Mouse (Mus musculus): Measurements from ENCODE around the gene H2al1e. TPM values are rescaled to one million over a fixed set of nuclear protein-coding genes. Genes with fewer than 3 reads are reported as not detected.
"Not testable (repeated sequence)": the region's sequence is repeated elsewhere in the genome, so short reads cannot be mapped to it uniquely, and the experiment has no call there.

H2al1e gene
- total RNA-seq (2014; rRNA removed; ENCODE audit: low replicate concordance) (not detected in 2 replicates), polyA plus RNA-seq (2015; fragmentation: Nextera tagmentation; extraction: Ambion mirVana) (not detected in 2 replicates)

- not testable (repeated sequence) for H3K4me3 ChIP-seq (ENCODE audit: low read depth, low read length); H3K4me1 ChIP-seq (ENCODE audit: control insufficient read depth, insufficient read depth); H3K27ac ChIP-seq (ENCODE audit: low read depth); H3K27me3 ChIP-seq (ENCODE audit: control insufficient read depth, insufficient read depth, low read length); H3K9me3 ChIP-seq (replicated peaks; ENCODE audit: control insufficient read depth, low read length); H3K4me2 ChIP-seq (ENCODE audit: low read depth, low read length); H3K9ac ChIP-seq (replicated peaks; ENCODE audit: low read depth, low read length); H3K36me3 ChIP-seq (replicated peaks; ENCODE audit: control insufficient read depth, insufficient read depth, low read length); DNase-seq (ENCODE audit: low spot score); ATAC-seq (ENCODE audit: insufficient read depth, low read depth)
- WGBS = no CpG with 5 or more reads among the region's 3 CpGs
These were observed at the start of gene H2al1e for GRCm38 (mm10) chrX:11311634-11312033. H2al1e (plus strand) TSS chrX:11311934.

DNA sequence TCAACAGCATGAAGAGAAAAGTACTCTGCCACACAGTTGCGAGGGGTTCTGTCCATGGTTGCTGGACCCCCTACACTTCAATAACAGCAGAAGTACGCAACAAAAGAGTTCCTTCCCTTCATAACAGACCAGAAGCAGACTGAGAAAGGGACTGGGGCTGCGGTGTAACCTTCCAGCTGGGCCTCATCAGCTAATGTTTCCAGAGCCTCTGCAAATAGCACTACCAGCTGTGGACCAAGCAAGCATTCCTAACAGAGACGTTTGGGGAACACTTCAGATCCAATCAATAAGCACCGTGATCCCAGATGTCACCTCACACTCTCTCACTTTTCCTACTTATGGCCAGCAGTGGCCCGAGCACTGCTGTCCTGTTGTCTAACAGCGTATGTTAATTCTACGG is 46.8 kb upstream of the H2al1e start:
- no peak for TF ChIP-seq EP300 (IDR thresholded peaks at IDR 0.05; ENCODE audit: low read depth)
- no peak for TF ChIP-seq CTCF (IDR thresholded peaks at IDR 0.05; ENCODE audit: low read depth)
- Histone ChIP-seq H3K27me3 (ENCODE audit: control insufficient read depth, insufficient read depth, low read length) (no peaks in the 10 kb centered on the region), H3K27ac (ENCODE audit: low read depth) (no peak overlapping the region), H3K36me3 (replicated peaks; ENCODE audit: control insufficient read depth, insufficient read depth, low read length) (no peaks in the 10 kb centered on the region), H3K4me1 (ENCODE audit: control insufficient read depth, insufficient read depth) (no peaks in the 10 kb centered on the region), H3K9ac (replicated peaks; ENCODE audit: low read depth, low read length) (no peak overlapping the region), H3K4me2 (ENCODE audit: low read depth, low read length) (no peak overlapping the region), H3K4me3 (ENCODE audit: low read depth, low read length) (no peak overlapping the region), H3K9me3 (replicated peaks; ENCODE audit: control insufficient read depth, low read length) (no peaks in the 10 kb centered on the region)
- no peak for ATAC-seq (ENCODE audit: insufficient read depth, low read depth)
- 65% methylated on average over 8 of the region's 8 CpGs for WGBS
- DNase-seq (ENCODE audit: low spot score) = no peak

DNA sequence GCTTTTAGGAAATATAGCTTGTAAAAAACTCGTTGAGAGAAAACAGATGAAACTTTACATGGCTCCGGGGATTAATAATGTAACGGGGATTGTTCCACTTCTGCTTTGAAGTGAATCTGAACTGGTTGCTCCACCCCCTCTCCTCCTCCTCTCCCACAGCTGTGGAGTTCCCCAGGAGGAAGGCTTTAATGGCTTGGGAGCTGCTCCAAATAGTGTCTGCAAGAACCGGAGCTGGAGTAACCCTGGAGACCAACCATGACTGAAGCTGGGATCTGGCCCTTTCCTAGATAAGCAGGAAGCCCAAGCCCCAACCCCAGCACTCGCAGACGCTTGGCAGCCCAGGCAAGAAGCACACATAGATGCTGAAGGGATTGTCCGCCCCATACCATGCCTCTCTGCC is 43.9 kb upstream of the H2al1e start:
- no peak for ATAC-seq (ENCODE audit: insufficient read depth, low read depth)
- TF ChIP-seq CTCF (IDR thresholded peaks at IDR 0.05; ENCODE audit: low read depth) (no peak), EP300 (IDR thresholded peaks at IDR 0.05; ENCODE audit: low read depth) (no peak)
- Histone ChIP-seq H3K27me3 (ENCODE audit: control insufficient read depth, insufficient read depth, low read length) (no peaks in the 10 kb centered on the region), H3K4me3 (ENCODE audit: low read depth, low read length) (no peak overlapping the region), H3K9me3 (replicated peaks; ENCODE audit: control insufficient read depth, low read length) (no peaks in the 10 kb centered on the region), H3K27ac (ENCODE audit: low read depth) (no peak overlapping the region), H3K4me2 (ENCODE audit: low read depth, low read length) (no peak overlapping the region), H3K4me1 (ENCODE audit: control insufficient read depth, insufficient read depth) (no peaks in the 10 kb centered on the region), H3K9ac (replicated peaks; ENCODE audit: low read depth, low read length) (no peak overlapping the region), H3K36me3 (replicated peaks; ENCODE audit: control insufficient read depth, insufficient read depth, low read length) (no peaks in the 10 kb centered on the region)
- DNase-seq (ENCODE audit: low spot score) = no peak
- WGBS = 45% methylated on average over 7 of the region's 7 CpGs

- H3K36me3 ChIP-seq (replicated peaks; ENCODE audit: control insufficient read depth, insufficient read depth, low read length) = no peaks in the 10 kb centered on the region
- no peak overlapping the region for H3K9ac ChIP-seq (replicated peaks; ENCODE audit: low read depth, low read length)
- DNase-seq (ENCODE audit: low spot score) = no peak
- no peak for ATAC-seq (ENCODE audit: insufficient read depth, low read depth)
- no peak overlapping the region for H3K27ac ChIP-seq (ENCODE audit: low read depth)
- H3K27me3 ChIP-seq (ENCODE audit: control insufficient read depth, insufficient read depth, low read length) = no peaks in the 10 kb centered on the region
- WGBS = 75% methylated on average over 3 of the region's 3 CpGs
- TF ChIP-seq CTCF (IDR thresholded peaks at IDR 0.05; ENCODE audit: low read depth) = no peak
- no peak for TF ChIP-seq EP300 (IDR thresholded peaks at IDR 0.05; ENCODE audit: low read depth)
- no peaks in the 10 kb centered on the region for H3K4me1 ChIP-seq (ENCODE audit: control insufficient read depth, insufficient read depth)
- no peak overlapping the region for H3K4me2 ChIP-seq (ENCODE audit: low read depth, low read length)
- no peaks in the 10 kb centered on the region for H3K9me3 ChIP-seq (replicated peaks; ENCODE audit: control insufficient read depth, low read length)
- H3K4me3 ChIP-seq (ENCODE audit: low read depth, low read length) = no peak overlapping the region
These were observed 42.7 kb upstream of the H2al1e start for GRCm38 (mm10) chrX:11269074-11269473.

- no peaks in the 10 kb centered on the region for H3K4me1 ChIP-seq (ENCODE audit: control insufficient read depth, insufficient read depth)
- no peak overlapping the region for H3K4me3 ChIP-seq (ENCODE audit: low read depth, low read length)
- TF ChIP-seq EP300 (IDR thresholded peaks at IDR 0.05; ENCODE audit: low read depth) (no peak), CTCF (IDR thresholded peaks at IDR 0.05; ENCODE audit: low read depth) (no peak)
- ATAC-seq (ENCODE audit: insufficient read depth, low read depth) (no peak), DNase-seq (ENCODE audit: low spot score) (no peak)
- no peaks in the 10 kb centered on the region for H3K36me3 ChIP-seq (replicated peaks; ENCODE audit: control insufficient read depth, insufficient read depth, low read length)
- H3K27ac ChIP-seq (ENCODE audit: low read depth) = no peak overlapping the region
- H3K9me3 ChIP-seq (replicated peaks; ENCODE audit: control insufficient read depth, low read length) = no peaks in the 10 kb centered on the region
- H3K27me3 ChIP-seq (ENCODE audit: control insufficient read depth, insufficient read depth, low read length) = no peaks in the 10 kb centered on the region; the same call in 1 of the 2 replicates
- no peak overlapping the region for H3K9ac ChIP-seq (replicated peaks; ENCODE audit: low read depth, low read length)
- no peak overlapping the region for H3K4me2 ChIP-seq (ENCODE audit: low read depth, low read length)
- WGBS = 69% methylated on average over 3 of the region's 3 CpGs
These were observed 38.5 kb upstream of the H2al1e start for GRCm38 (mm10) chrX:11273190-11273589.

DNA sequence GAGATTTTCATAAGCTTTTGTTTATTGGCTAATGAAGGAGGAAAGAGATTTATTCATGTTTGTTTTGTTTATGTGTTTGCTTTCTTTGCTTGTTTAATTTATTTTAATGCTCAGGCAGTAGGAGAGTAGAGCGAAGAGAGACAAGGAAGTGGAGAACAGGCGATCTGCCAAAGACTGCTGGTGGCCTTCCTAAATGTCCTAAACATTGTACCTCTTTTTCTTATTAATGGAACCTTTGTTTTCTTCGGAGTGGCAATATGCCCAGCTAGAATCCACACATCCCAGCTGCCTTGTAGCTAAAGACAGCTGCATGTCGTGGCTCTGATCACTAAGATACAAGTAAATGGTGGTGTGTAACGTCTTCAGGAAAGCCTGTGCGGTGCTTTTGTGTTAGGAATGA is 34.7 kb upstream of the H2al1e start:
- Histone ChIP-seq H3K27me3 (ENCODE audit: control insufficient read depth, insufficient read depth, low read length) (no peaks in the 10 kb centered on the region; the same call in 1 of the 2 replicates), H3K9ac (replicated peaks; ENCODE audit: low read depth, low read length) (no peak overlapping the region), H3K36me3 (replicated peaks; ENCODE audit: control insufficient read depth, insufficient read depth, low read length) (no peaks in the 10 kb centered on the region), H3K27ac (ENCODE audit: low read depth) (no peak overlapping the region), H3K4me2 (ENCODE audit: low read depth, low read length) (no peak overlapping the region), H3K4me3 (ENCODE audit: low read depth, low read length) (no peak overlapping the region), H3K9me3 (replicated peaks; ENCODE audit: control insufficient read depth, low read length) (no peaks in the 10 kb centered on the region), H3K4me1 (ENCODE audit: control insufficient read depth, insufficient read depth) (no peaks in the 10 kb centered on the region)
- DNase-seq (ENCODE audit: low spot score) = no peak
- WGBS = 75% methylated on average over 6 of the region's 6 CpGs
- no peak for ATAC-seq (ENCODE audit: insufficient read depth, low read depth)
- TF ChIP-seq CTCF (IDR thresholded peaks at IDR 0.05; ENCODE audit: low read depth) (no peak), EP300 (IDR thresholded peaks at IDR 0.05; ENCODE audit: low read depth) (no peak)
